Mouse (Mus musculus) limb, embryonic 12.5 days (tissue): ENCODE results near the gene Prr13. TPM values are rescaled to one million over a fixed set of nuclear protein-coding genes. Genes with fewer than 3 reads are reported as not detected.

Source experiments
- ATAC-seq: fragments of 200-750 bp; cut with Nextera tagmentation; 2 replicates; pipeline ENCODE4 v1.8.0; 2017; ENCODE audit warnings: low read depth, moderate TSS enrichment; ENCODE audit not compliant: insufficient number of reproducible peaks, insufficient read depth, low FRiP score, low TSS enrichment
- H3K27ac ChIP-seq: fragments of 300-500 bp; sonication (generic); 2 replicates; pipeline ENCODE4 v1.5.1; 2016; ENCODE audit warnings: mild to moderate bottlenecking, moderate library complexity
- H3K27me3 ChIP-seq: fragments of 300-500 bp; sonication (generic); 2 replicates; pipeline ENCODE4 v1.6.1; 2016; ENCODE audit warnings: mild to moderate bottlenecking, moderate library complexity
- H3K36me3 ChIP-seq: fragments of 300-500 bp; sonication (generic); 2 replicates; pipeline ENCODE4 v1.6.1; 2016; ENCODE audit warnings: mild to moderate bottlenecking, moderate library complexity
- H3K4me1 ChIP-seq: fragments of 300-500 bp; sonication (generic); replicated peaks from 2 replicates; pipeline ENCODE4 v1.6.1; 2016
- H3K4me2 ChIP-seq: fragments of 300-500 bp; sonication (generic); 2 replicates; pipeline ENCODE4 v1.6.1; 2016; ENCODE audit warnings: mild to moderate bottlenecking, moderate library complexity
- H3K4me3 ChIP-seq: fragments of 300-500 bp; sonication (generic); replicated peaks from 2 replicates; pipeline ENCODE4 v1.5.1; 2016; ENCODE audit warnings: mild to moderate bottlenecking
- H3K9ac ChIP-seq: fragments of 300-500 bp; sonication (generic); replicated peaks from 2 replicates; pipeline ENCODE4 v1.6.1; 2016; ENCODE audit warnings: mild to moderate bottlenecking, moderate library complexity
- H3K9me3 ChIP-seq: fragments of 300-500 bp; sonication (generic); 2 replicates; pipeline ENCODE4 v1.6.1; 2016; ENCODE audit warnings: mild to moderate bottlenecking, moderate library complexity
- WGBS: fragments of 180-500 bp; shearing (Covaris S2); methylation state at CpG from one replicate; pipeline ENCODE4 v1.1.7; 2016; 5-methylcytosine and 5-hydroxymethylcytosine counted together
- polyA plus RNA-seq: library from polyadenylated mRNA; unstranded; fragments of >200 nt; fragmentation: Nextera tagmentation; extraction: Ambion mirVana; gene quantifications from 2 replicates; pipeline ENCODE4 v1.2.1, GENCODE M21; 2016

Gene Prr13
- polyA plus RNA-seq, 1 experiment from 2014 or later, result 68.1 TPM

GRCm38 (mm10) chr15:102505770-102506463, 47.1 kb downstream of the Prr13 start:
- Histone ChIP-seq H3K36me3 (peaks cover 69% of the 10 kb centered on the region), H3K9me3 (no peaks in the 10 kb centered on the region), H3K27me3 (no peaks in the 10 kb centered on the region), H3K4me1 (peaks cover 13% of the 10 kb centered on the region), H3K4me3 (no peak overlapping the region), H3K9ac (no peak overlapping the region), H3K4me2 (no peak overlapping the region), H3K27ac (0 out of 2 replicates have a peak overlapping the region, but pooled peaks have one; percentile 29)
- WGBS, result 86% methylated on average over 9 of the region's 9 CpGs
- no peak for ATAC-seq

- no peak overlapping the region for H3K27ac ChIP-seq
- no peaks in the 10 kb centered on the region for H3K27me3 ChIP-seq
- ATAC-seq, result no peak
- WGBS, result 70% methylated on average over 2 of the region's 2 CpGs
- H3K4me1 ChIP-seq, result peaks cover 18% of the 10 kb centered on the region
- H3K36me3 ChIP-seq, result peaks cover 63% of the 10 kb centered on the region
- no peak overlapping the region for H3K4me3 ChIP-seq
- no peak overlapping the region for H3K9ac ChIP-seq
- no peak overlapping the region for H3K4me2 ChIP-seq
- H3K9me3 ChIP-seq, result no peaks in the 10 kb centered on the region
Measured at GRCm38 (mm10) chr15:102506464-102506830, 47.6 kb downstream of the Prr13 start.

- no peak overlapping the region for H3K9ac ChIP-seq
- peaks cover 59% of the 10 kb centered on the region for H3K36me3 ChIP-seq
- H3K27ac ChIP-seq, result no peak overlapping the region
- H3K4me2 ChIP-seq, result no peak overlapping the region
- H3K27me3 ChIP-seq, result no peaks in the 10 kb centered on the region
- no peaks in the 10 kb centered on the region for H3K9me3 ChIP-seq
- H3K4me1 ChIP-seq, result peaks cover 23% of the 10 kb centered on the region
- H3K4me3 ChIP-seq, result no peak overlapping the region
- ATAC-seq, result no peak
- 92% methylated on average over 1 of the region's 1 CpGs for WGBS
Measured at GRCm38 (mm10) chr15:102506864-102507263, 48.0 kb downstream of the Prr13 start.

GRCm38 (mm10) chr15:102507561-102507960, 48.7 kb downstream of the Prr13 start:
- no peak overlapping the region for H3K4me2 ChIP-seq
- H3K4me1 ChIP-seq, result peaks cover 30% of the 10 kb centered on the region
- ATAC-seq, result no peak
- H3K27me3 ChIP-seq, result no peaks in the 10 kb centered on the region
- H3K4me3 ChIP-seq, result no peak overlapping the region
- H3K9me3 ChIP-seq, result no peaks in the 10 kb centered on the region
- no peak overlapping the region for H3K9ac ChIP-seq
- peaks cover 52% of the 10 kb centered on the region for H3K36me3 ChIP-seq
- no peak overlapping the region for H3K27ac ChIP-seq

GRCm38 (mm10) chr15:102508336-102508735, 49.5 kb downstream of the Prr13 start:
- Histone ChIP-seq H3K27ac (no peak overlapping the region), H3K4me3 (no peak overlapping the region), H3K9ac (no peak overlapping the region), H3K36me3 (peaks cover 45% of the 10 kb centered on the region), H3K4me2 (no peak overlapping the region), H3K27me3 (no peaks in the 10 kb centered on the region), H3K4me1 (peaks cover 34% of the 10 kb centered on the region), H3K9me3 (no peaks in the 10 kb centered on the region)
- 83% methylated on average over 3 of the region's 3 CpGs for WGBS
- no peak for ATAC-seq

- H3K36me3 ChIP-seq, result peaks cover 27% of the 10 kb centered on the region
- no peaks in the 10 kb centered on the region for H3K9me3 ChIP-seq
- WGBS, result 5% methylated on average over 9 of the region's 9 CpGs
- peak; percentile 52 for ATAC-seq
- peak overlapping the region; percentile 83 for H3K4me2 ChIP-seq
- H3K4me3 ChIP-seq, result peak overlapping the region; percentile 59
- no peaks in the 10 kb centered on the region for H3K27me3 ChIP-seq
- peak overlapping the region; percentile 61 for H3K9ac ChIP-seq
- H3K4me1 ChIP-seq, result peaks cover 34% of the 10 kb centered on the region
- H3K27ac ChIP-seq, result peak overlapping the region; percentile 87
Measured at GRCm38 (mm10) chr15:102510110-102510509, 51.3 kb downstream of the Prr13 start.

GRCm38 (mm10) chr15:102510590-102511284, 51.9 kb downstream of the Prr13 start:
- Histone ChIP-seq H3K4me2 (peak overlapping the region; percentile 83), H3K9me3 (no peaks in the 10 kb centered on the region), H3K4me3 (peak overlapping the region; percentile 59), H3K27ac (peak overlapping the region; percentile 87), H3K36me3 (peaks cover 21% of the 10 kb centered on the region), H3K9ac (peak overlapping the region; percentile 61), H3K4me1 (peaks cover 40% of the 10 kb centered on the region), H3K27me3 (no peaks in the 10 kb centered on the region)
- WGBS, result 3% methylated on average over 34 of the region's 34 CpGs
- peak; percentile 92 for ATAC-seq

- Histone ChIP-seq H3K36me3 (peaks cover 16% of the 10 kb centered on the region; the same call in 1 of the 2 replicates), H3K4me1 (peaks cover 46% of the 10 kb centered on the region), H3K4me3 (peak overlapping the region; percentile 59), H3K9ac (peak overlapping the region; percentile 61; the same call in 1 of the 2 replicates), H3K9me3 (no peaks in the 10 kb centered on the region), H3K27me3 (no peaks in the 10 kb centered on the region), H3K27ac (peak overlapping the region; percentile 87), H3K4me2 (peak overlapping the region; percentile 83)
- WGBS, result 6% methylated on average over 6 of the region's 6 CpGs
- ATAC-seq, result no peak
Measured at GRCm38 (mm10) chr15:102511285-102511833, 52.5 kb downstream of the Prr13 start.

GRCm38 (mm10) chr15:102512010-102512409, 53.2 kb downstream of the Prr13 start:
- WGBS, result 23% methylated on average over 5 of the region's 5 CpGs
- ATAC-seq, result no peak
- no peak overlapping the region for H3K4me3 ChIP-seq
- H3K4me2 ChIP-seq, result peak overlapping the region; percentile 83; the same call in 1 of the 2 replicates
- no peaks in the 10 kb centered on the region for H3K27me3 ChIP-seq
- H3K9ac ChIP-seq, result peak overlapping the region; percentile 35; the same call in 1 of the 2 replicates
- peaks cover 16% of the 10 kb centered on the region; the same call in 1 of the 2 replicates for H3K36me3 ChIP-seq
- H3K27ac ChIP-seq, result peak overlapping the region; percentile 87
- no peaks in the 10 kb centered on the region for H3K9me3 ChIP-seq
- peaks cover 46% of the 10 kb centered on the region for H3K4me1 ChIP-seq
